Mouse (Mus musculus) cerebellum, adult 11 months (tissue): ENCODE results near the gene Ace.

Experiments used
- DNase-seq: peaks from one replicate; pipeline ENCODE4 v3.0.0; 2022

Gene Ace

GRCm38 (mm10) chr11:105946694-105947154 lies 21.0 kb upstream of the Ace start:
- no peak for DNase-seq

GRCm38 (mm10) chr11:105948255-105948654 lies 19.5 kb upstream of the Ace start:
- no peak for DNase-seq

DNA sequence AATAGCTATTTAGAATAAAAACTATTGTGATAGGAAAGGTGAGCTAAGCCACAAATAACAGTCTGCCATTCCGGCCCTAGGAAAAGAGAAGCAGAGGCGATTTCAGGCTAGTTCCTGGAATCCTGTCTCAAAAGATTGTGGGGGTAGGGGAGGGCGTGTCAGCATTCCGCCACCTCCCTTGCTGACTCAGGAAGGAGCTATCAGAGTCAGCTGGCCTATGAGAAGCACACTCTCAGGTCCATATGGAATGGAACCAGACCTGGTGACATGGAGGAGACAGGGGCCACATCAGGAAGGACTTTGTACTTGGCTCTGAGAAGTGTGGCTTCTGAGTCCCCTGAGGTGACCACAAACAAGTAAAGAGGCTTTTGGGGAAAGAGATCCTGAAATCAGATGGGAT lies 17.2 kb upstream of the Ace start:
- no peak for DNase-seq

- no peak for DNase-seq
Measured at GRCm38 (mm10) chr11:105951601-105952044, 16.1 kb upstream of the Ace start.

DNA sequence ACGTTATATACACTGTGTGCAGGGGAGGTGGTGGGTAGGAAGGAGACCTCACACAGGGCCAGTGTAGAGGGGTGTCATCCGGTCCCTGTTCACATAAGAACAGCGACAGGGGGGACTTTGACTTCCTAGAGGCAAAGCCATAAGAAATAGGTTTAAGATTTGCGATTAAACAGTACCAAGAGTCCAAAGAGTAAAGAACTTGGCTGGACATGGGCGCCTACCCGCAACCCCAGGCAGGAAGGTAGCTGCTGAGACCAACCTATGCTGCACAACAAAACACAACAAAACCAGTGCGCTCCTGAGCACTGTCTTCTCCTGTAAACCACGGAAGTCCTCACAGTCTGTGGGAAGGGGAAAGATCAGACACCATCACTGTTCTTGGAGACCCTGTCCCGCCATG lies 15.6 kb upstream of the Ace start:
- DNase-seq = no peak

GRCm38 (mm10) chr11:105952911-105953386 lies 14.8 kb upstream of the Ace start, which contains the start of gene Cyb561:
TSS of gene Cyb561 (minus strand) at chr11:105953336.
- no peak for DNase-seq

DNA sequence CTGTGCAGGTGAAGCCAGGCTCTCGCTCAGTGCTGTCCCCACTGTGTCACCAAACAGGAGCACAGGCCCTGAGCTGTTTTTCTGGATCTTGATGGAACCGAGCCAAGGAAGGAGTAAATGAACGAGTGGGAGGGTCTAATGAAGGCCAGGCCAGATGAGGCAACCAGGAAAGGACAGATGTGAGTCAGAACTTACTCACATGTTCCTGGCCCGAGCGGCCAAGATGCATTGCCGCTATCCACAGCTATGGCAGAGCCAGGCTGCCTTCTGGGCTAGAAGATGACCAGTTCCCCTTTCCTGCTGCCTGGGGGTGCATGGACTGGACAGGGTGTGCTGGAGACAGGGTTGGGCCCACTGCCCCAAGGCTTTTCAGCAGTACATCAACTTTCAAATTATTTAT lies 14.3 kb upstream of the Ace start:
- DNase-seq = no peak

GRCm38 (mm10) chr11:105955815-105956430 lies 11.8 kb upstream of the Ace start:
- no peak for DNase-seq

- DNase-seq = no peak
Measured at GRCm38 (mm10) chr11:105957501-105957900, 10.2 kb upstream of the Ace start.

DNA sequence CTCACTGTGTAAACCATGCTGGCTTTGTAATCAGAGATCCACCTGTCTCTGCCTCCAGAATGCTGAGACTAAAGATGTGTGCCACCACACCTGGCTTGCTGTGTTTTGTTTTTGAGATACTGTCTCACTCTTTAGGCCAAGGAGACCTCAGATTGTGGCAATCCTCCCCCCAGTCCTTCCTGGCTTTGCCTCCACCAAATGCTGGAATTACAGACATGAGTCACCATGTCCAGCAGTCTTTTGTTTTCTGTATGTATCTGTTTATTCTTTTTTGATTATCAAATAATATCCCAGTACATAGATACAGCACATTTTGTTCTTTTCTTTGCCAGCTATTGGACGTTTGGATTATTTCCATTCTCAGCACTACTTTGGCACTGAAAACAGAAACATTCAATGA lies 9.2 kb upstream of the Ace start:
- no peak for DNase-seq

DNA sequence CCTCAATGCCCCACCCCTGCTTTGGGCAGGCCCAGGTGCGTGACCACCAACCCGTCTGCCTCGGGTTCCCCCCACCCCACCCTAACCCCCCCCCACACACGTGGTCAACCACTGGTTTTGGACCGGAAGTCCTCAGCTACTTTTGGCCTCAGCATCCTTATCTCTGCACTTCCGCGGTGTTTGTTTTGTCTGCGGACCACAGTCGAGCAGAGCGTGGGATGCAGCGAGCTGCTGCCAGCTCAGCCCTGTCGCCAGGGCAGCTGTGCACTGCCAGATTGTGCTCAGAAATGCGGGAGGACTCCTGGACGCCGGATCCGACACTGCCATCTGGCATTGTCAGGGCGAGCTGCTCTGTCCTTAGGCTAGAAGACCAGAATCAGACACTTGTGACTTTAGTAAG lies 8.4 kb upstream of the Ace start:
- no peak for DNase-seq

DNA sequence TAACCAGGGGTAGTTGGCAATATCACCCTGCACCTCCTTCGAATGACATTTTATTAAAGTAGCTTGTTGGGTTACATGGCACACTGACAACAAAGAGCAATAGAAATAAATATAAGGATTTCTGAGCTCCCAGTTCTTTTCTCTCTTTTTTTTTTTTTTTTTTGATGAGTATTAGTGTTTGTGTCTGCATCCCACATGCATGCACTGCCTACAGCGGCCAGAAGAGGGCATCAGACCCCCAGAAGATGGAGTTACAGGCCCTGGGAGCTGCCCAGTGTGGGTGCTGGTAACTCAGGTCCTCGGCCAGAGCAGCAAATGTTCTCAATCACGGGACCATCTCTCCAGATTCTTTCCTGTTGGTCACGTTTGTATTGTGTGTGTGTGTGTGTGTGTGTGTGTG lies 3.1 kb upstream of the Ace start:
- no peak for DNase-seq

GRCm38 (mm10) chr11:105966288-105966687 lies 1.5 kb upstream of the Ace start:
- no peak for DNase-seq

- DNase-seq = no peak
Measured at GRCm38 (mm10) chr11:105968948-105969347, 1.2 kb downstream of the Ace start.

- DNase-seq = no peak
Measured at GRCm38 (mm10) chr11:105969516-105969915, 1.8 kb downstream of the Ace start.

DNA sequence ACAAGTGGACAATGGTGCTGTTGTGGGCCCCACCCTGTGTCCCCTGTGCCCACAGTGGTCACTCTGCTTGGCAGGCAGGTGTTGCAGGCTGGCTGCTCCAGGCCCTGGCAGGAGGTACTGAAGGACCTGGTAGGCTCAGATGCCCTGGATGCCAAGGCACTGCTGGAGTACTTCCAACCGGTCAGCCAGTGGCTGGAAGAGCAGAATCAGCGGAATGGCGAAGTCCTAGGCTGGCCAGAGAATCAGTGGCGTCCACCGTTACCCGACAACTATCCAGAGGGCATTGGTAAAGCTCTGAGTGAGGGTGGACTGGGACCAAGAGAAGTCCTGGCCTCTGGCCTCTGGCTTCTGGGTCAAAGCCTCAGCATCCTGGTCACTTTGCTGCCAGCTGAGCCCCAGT lies 6.8 kb downstream of the Ace start:
- DNase-seq = peak; percentile 45

DNA sequence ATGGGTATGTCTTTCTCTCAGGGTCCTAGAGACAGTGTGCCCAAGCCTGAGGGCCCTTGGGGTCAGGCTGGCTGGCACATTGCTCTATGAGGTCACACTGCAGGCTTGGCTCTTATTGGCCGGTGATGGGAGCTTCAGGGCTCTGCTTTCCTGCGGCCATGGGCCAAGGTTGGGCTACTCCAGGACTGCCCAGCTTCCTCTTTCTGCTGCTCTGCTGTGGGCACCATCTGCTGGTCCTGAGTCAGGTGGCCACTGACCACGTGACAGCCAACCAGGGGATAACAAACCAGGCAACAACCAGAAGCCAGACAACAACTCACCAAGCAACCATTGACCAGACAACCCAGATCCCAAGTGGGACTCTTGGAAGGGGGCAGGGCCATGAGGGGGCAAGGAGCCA lies 7.3 kb downstream of the Ace start:
- peak; percentile 45 for DNase-seq

DNA sequence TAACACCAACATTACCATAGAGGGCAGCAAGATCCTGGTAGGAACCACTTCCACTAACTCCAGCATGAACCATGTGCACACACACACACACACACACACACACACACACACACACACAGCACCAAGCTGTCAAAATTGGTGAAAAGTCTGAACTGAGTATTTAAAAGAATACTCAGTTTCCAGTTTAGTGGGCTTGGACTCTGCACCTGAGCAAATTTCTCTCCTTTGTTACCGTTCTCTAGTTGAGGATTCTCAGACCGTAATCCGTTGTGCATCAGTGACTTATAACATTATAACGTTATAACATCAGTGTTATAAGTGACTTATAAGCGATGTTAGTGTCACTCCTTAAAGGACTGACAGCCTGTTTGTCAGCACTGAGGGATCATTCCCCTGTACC lies 7.9 kb downstream of the Ace start:
- DNase-seq = no peak

DNA sequence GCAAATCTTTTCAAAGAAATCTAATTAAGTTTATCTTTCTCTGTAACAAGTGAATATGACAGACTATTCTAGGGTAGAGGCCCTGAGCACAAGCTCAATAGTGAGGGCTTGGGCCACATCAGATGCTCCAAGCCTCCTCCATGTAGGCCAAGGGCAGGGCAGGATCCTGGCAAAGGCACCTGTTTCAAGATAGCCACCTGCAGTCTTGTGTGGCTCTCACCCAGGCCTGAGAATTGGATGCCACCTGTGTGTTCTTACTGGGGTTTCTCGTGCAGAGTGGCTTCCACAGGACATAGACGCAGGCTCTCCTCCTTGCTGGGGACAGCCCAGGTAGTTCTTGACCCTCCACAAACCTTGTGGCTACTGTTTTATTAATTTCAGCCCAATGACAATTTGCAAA lies 10.5 kb downstream of the Ace start:
- peak; percentile 36 for DNase-seq

DNA sequence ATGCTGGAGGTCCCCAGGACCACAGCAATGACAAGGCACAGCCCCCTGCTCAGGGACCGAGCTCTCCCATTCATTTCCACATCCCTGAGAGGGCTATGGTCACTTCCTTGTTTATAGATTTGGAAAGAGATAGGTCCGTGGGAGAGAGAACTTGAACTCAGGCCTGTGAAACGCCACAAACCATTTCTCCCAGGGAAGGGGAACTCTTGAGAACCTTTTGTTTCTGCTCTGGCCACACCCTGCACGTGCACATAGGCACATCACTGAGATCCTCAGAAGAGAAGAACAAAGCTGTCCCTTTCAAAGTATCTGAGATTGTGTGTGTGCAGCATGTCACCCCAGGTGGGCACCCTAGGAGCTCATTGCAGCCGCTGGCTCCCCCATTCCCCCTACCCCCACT lies 10.9 kb downstream of the Ace start:
- no peak for DNase-seq

- no peak for DNase-seq
Measured at GRCm38 (mm10) chr11:105984452-105984851, 16.7 kb downstream of the Ace start.

- no peak for DNase-seq
Measured at GRCm38 (mm10) chr11:105987446-105987845, 19.7 kb downstream of the Ace start.

DNA sequence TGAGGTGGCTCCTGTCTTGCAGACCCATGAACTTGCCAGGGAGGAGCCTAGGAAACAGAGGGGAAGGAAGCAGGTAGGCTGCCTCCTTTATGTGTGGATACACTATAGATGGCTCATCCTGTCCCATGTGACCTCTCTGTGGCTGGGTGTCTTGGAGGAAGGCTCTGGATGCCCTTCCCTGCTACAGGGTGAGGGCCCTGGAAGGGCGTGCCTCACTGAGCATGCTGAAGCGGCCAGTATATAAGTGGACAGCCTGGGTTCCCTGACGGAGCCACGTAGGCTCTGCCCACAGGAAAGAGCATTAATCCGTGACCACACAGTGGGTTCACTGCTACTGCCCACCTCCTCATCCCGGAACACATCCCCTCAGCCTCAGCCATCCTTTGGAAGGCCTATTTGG lies 21.7 kb downstream of the Ace start:
- DNase-seq = no peak

GRCm38 (mm10) chr11:105990231-105990630 lies 22.5 kb downstream of the Ace start:
- DNase-seq = no peak

GRCm38 (mm10) chr11:105994375-105994774 lies 26.6 kb downstream of the Ace start, which contains the start of gene Ace3:
TSS of gene Ace3 (plus strand) at chr11:105994675.
- DNase-seq = no peak
